Mouse (Mus musculus) lung, postnatal 4 days (tissue): ENCODE data around the gene Ces1h.
A peak's percentile ranks its signal among the peaks of the same experiment; 100 is the strongest.

Experiments
- DNase-seq, 2 experiments: peaks; one replicate each; pipeline ENCODE4 v3.0.0; 2021

Ces1h gene

DNA sequence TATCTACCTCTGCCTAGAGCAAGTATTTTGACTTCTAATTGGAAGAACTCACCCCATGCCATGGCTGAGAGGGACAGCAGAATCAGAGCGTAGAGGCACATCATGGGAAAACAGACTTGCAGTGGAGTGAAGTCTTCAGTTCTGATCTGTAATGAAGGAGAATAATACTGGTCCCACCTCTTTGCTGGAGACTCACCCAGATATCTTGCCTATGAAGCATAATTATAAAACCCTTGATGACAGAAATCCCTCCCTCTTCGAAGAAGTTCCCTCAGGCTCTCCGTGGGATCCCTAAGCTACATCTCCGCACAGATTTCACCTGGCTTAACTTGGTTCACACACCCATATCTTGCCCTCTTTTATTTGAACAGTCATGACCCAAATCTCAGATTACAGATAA is at the start of gene Ces1h:
Gene Ces1h (minus strand): TSS at position 101 of the 400 bp plus-strand sequence.
- no peak for DNase-seq

DNA sequence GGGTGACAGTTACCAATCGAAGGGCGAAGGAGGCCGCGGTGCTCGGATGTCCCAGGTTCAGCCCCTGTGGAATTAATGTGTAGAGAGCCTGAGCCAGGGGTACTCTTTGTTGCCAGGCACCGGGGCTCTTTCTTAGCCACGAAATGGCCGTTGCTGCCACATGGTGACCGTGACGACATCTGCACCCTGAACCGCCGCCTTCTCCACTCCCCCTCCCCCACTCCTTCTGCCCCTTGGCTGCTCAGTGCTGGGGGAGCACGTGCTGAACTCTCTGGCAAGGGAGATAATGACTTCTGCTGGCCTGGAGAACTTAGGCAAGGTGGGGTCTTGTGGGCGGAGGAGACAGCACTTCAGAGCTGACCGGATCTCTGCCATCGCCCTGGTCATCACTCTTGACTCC is 47.7 kb upstream of the Ces1h start:
- no peak for DNase-seq

DNA sequence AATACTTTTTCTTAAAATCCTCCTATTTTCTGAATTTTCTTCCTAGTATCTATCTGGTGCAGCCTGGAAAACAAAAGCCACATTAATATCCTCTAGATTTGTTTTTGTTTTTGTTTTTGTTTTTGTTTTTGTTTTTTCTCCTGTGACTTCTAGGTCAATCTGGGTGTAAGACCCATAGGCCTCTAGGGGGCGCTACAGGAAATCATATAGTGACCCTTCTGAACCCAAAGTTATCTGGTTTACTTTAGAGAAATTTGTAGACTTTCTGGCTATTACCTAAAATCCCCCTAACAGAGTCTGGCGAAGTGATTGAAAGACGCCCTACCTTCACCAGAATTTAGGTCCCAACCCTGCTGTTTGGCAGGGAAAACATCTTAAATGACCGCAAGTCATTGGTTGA is 35.9 kb upstream of the Ces1h start:
- no peak for DNase-seq

DNA sequence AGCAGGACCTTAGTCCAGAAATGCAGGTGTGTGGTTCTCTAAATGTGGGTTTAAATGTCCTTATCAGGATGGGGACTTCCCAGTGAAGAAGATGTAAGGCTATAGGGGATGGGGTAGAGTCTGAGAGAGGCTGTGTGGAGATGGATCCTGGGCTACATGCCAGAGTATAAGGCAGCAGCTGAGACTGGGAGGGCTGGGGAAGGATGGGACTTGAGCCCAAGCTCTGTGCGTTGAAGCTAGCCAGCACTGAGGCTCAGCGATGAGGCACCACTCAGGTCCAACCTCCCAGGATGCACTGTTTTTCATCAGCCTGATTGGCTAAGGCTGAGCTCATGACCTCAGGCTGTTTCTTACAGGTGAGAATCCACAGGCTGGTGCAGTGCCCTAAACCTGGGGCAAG is 29.3 kb upstream of the Ces1h start:
- no peak for DNase-seq

DNA sequence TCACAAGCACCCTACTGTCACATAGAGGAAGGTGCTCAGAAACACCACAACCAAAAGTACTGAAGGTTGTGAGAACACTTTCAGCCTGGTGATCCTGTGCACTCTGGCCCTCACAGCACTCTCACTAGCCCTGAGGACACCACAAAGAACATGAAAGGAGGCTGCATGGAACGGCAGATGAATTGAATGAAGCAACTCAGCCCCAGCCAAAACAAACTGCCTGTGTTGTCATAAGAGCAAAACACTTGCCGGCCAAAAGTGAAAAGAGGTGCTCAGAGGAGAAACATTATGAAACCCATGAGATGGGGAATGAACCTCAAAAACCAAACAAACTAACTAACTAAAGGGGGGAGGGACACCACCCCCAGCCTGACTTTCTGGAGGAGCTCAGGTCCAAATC is 20.2 kb upstream of the Ces1h start:
- no peak for DNase-seq

DNA sequence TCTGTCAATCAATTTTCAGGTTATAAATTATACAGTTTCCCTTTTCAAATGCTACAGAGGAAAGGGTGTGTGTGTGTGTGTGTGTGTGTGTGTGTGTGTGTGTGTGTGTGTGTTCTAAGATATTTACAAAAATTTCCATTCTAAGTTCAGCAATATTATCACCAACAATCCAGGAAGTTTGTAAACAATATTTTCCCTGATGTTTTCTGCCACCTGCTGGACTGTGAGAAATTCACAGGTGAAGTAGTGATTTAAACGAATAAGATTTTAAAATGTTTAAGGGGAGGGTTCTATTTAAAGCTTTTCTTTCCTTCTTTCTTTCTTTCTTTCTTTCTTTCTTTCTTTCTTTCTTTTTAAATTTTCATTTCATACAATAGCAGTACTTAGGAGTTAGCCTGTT is 18.5 kb upstream of the Ces1h start:
- DNase-seq = peak in 1 of 2 experiments; percentile 29

DNA sequence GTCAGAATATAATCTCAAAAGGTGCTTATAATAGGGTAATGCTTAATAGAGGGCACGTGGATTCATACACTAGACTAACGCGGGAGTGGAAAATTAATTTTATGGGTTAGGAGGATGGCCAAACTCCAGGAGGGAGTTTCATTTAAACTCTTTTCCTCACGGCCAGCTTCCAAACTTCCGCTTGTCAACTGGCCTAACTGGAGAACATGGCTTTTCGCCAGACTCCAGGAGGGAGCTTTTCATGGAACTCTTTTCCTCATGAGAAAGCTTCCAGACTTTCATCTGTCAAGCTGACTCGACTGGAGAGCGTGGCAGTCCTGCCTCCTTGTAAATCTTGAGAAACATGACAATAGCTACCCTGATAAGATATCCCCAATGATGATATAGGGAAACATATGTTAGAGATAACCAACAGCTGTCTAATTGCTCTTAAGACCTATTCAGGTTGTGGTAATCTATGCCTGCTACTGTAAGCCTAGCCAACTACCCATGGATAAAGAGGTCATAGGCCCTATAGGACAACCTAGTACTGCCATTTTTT is 14.6 kb upstream of the Ces1h start:
- peak in 1 of 2 experiments; percentile 11 for DNase-seq

DNA sequence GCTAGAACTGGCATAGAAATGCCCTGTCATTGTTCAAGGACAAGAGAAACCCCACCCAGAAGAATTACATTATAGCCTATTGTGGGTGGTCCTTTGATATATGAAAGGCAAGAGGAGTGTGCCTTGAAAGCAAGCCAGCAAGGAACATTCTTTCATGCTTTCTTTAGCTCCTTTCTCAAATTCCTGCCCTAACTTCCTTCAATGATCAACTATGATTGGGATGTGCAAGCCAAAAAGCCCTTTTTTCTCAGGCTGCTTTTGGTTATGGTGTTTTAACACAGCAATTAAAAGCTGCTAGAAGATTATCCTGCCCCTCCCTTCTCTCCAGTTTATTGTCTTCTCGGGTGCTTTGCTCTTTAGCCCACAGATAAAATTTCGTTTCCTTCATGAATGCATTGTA is 10.0 kb downstream of the Ces1h start:
- DNase-seq = no peak

DNA sequence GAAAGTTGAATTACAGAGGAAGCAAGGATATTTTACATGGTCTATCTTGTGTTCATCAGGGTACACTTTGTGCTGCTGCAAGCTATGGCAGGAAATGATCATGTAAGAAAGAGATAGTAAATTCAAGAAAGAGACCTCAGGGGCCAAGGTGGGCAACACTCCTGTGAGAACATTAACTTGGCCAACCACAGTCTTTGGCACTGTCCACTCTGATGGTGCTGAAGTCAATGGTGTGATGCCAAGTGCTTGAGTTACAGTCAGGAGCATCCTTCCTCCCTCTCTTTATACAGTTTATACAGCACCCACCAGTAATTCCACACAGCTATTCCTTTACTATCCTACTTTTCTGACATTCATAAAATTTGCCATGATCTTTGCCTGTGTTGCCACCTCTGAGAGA is 19.4 kb downstream of the Ces1h start:
- no peak for DNase-seq

DNA sequence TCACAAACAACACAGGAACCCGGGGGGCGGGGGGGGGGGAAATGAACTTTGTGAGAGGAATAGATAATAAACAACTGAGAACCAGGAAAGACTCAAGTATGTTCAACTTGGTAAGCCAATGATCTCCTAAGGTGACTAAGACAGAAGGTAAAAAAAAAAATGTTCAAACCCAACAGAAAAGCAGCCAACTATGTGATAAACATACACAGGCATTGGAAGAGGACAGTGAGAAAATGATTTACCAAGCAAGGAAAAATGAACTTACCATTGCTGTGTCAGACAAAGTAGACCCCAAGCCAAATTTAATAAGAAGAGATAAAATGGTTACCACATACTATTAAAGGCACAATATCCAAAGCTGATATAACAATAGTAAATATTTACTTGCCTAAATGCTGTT is 40.0 kb downstream of the Ces1h start:
- no peak for DNase-seq

DNA sequence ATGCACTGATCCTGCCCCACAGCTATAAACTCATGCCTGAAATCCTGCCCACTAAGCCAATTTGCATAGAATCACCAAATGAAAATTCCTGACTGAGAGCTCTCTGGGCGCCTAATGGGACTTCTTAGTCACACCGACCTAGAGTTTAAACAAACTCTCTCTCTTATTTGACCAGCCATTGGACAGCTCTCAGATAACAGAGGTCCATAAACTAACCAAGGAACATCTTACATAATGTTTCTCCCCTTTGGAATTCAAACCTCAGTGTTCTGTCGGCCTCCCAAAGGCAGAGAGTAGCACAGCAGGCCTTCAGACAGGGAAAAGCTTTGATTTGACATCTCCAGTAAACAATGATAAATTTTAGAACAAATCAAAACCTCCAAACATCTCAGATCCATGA is 42.3 kb downstream of the Ces1h start, which contains the start of gene Ces1g:
Gene Ces1g (minus strand): TSS at position 102 of the 400 bp plus-strand sequence.
- DNase-seq = no peak

DNA sequence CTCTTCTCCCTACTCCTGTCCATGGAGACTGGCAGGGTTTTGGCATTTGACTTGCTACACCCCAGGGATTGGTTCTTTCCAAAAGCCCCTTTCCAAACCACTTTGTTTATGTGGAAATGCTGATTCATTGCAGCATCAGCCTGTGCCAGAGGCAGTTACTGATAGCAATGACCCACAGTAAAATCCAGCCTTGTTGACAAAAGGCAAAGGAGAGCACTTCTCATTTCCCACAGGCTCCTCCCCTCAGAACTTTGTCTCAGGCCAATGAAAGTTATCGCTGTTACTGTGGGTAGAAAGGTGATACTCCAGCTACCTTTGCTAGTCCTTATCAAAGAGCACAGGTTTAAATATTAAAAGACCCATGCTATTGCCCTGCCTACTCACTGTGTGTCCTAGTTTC is 46.8 kb downstream of the Ces1h start:
- no peak for DNase-seq

DNA sequence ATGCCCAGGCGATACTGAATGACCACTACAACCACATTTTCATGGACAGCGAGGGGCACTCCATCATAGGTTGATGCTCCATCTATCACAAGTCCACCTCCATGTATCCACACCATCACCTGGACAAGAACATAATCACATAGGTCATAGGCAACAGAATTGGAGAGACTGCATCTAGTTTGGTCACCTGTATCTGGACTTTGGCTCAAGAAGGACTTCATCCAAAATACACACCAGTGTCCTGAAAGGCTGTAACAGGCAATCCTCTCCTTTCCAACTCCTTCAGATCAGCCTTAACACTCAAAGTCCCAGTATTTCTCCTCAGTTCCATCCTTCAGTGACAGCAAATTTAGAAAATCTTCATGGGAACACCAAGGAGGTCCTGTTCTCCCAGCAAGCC is 48.4 kb downstream of the Ces1h start:
- DNase-seq = no peak

DNA sequence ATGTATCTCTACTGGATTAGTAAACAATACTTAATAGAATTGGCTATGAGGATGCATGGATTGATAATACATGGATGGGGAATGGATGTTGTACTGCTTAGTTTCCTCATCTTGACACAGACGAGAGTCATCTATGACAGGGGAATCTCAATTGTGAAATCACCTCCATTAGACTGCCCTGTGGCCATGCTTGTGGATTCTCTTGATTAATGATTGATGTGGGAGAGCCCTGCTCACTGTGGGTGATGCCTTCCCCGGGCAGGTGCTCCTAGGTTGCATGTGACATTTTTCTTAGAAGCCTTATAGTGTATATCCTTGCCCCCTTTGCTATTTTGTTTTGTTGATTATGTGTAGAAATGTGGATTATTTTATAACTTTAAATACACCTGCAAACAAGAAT is 54.4 kb downstream of the Ces1h start:
- no peak for DNase-seq

DNA sequence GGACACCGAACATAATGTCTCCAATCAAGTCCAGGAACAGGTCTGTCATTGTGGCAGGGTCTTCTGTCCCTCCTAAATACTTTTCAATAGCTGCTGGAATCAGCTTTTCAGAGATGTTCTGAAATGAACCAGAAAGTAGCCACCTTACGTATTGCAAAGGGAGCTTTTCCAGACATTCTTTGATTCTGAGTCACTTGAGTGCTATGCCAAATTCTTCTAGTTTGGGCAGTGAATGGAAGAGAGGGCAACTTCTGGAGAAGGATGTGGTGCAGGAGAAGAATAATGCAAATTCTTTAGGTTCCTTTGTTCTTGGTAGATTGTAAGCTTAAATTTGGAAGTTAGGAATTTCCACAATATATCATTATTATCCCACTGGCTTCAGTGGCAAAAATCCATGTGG is 62.5 kb downstream of the Ces1h start:
- no peak for DNase-seq

DNA sequence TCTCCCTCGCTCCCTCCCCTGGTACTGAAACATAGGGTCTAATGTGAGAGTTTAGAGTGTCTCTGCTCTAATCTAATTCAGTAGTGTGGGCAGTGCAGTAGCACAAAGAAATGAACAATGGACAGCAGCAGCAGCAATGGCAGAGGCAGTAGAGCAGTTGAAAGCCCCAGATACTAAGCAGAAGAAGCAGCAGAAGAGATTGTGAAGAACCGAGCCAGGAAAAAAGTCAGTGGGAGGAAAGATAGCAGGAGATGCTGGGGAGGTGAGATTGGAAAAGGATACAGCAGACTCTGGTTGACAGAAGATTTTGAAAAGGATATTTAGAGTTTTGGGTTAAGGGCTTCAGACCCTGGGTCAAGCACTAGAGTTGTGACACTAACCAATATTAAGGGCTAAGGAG is 64.0 kb downstream of the Ces1h start:
- no peak for DNase-seq
